Mouse (Mus musculus): ENCODE measurements around the gene Lrrc71. TPM values are rescaled to one million over a fixed set of nuclear protein-coding genes. Genes with fewer than 3 reads are reported as not detected.
A peak's percentile ranks its signal among the peaks of the same experiment; 100 is the strongest.

Lrrc71 gene
- total RNA-seq (2021), result 1 to 10 TPM in 1 of 2 experiments, under 1 TPM in 1; 0.91 to 1.9 TPM
- long read RNA-seq, experiment 1, partial matches to known transcripts, result 0 of 1 reads
- long read RNA-seq, experiment 1, other reads (novel, unspliced or antisense), result 1 of 1 reads
- long read RNA-seq, experiment 2, partial matches to known transcripts, result 0 of 1 reads
- long read RNA-seq, experiment 2, other reads (novel, unspliced or antisense), result 1 of 1 reads

DNA sequence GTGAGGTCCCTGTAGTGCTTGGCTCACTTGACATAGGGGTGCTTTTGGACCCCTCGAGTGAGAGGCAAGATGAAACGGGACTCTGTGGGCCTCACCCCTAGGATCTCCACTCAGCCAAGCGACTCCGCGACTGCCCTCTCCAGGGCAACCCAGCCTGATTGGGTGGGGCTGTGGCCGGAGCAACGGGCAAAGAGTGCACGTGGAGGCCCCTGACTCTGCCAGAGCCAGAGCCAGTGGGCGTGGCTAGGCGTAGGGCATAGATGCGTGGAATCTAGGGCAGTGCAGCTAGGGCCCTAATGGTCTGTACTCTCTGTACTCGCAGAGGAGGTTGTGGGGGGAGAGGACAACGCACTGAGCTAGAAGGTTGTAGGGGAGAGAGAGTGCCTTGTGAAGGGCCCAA lies at the start of gene Lrrc71:
Lrrc71 (minus strand) TSS at position 195 of the 400 bp plus-strand sequence.
- DNase-seq (ENCODE audit: low spot score in 2 of 2), result no peak
- H3K4me3 ChIP-seq, result no peak within 1 kb of the TSS
- no peak for TF ChIP-seq CTCF (conservative IDR thresholded peaks at IDR 0.05)
- no peak within 1 kb of the TSS for H3K27ac ChIP-seq

DNA sequence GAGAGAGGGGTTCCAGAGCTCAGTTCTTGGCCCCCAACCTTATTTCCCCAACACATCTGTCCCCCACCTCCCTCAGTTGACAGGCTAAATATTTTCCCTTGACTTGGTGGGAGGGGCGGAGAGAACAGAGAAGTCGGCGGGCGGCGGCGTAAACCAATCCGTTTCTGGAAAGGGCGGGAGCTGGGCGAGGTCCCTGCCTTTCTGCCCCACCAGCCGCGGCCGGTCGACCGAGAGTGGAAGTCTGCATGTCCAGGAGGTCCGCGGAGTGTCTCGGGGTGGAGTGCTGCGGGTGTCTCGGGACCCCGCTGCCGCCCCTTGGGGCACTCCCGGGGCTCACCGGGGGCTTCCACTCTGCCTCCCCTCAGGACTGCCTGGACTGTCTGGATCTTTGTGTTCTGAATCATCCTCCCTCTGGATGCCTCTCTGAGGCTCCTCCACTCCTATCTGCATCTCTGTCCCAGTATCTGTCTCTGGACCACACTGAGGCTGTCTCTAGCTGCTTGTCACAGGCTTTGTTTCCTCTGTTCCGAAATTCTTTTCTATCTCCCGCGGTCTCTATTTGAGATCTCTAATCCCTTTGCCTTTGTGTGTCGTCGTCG lies 48.4 kb upstream of the Lrrc71 start, which contains the start of gene Insrr:
Insrr (plus strand) TSS at position 216 of the 599 bp plus-strand sequence.
- no peak for DNase-seq (ENCODE audit: low spot score in 2 of 2)
- Histone ChIP-seq H3K4me3 (peak within 1 kb of the TSS; percentile 18; the same call in 1 of the 2 replicates), H3K27ac (no peak within 1 kb of the TSS)
- TF ChIP-seq CTCF (conservative IDR thresholded peaks at IDR 0.05), result no peak

GRCm38 (mm10) chr3:87795336-87796277 lies 47.2 kb upstream of the Lrrc71 start:
- Histone ChIP-seq H3K27ac (no peak overlapping the region), H3K4me3 (0 out of 2 replicates have a peak overlapping the region, but pooled peaks have one; percentile 18)
- peak in 1 of 2 experiments; percentile 60 for DNase-seq (ENCODE audit: low spot score in 2 of 2)
- peak; percentile 88 for TF ChIP-seq CTCF (conservative IDR thresholded peaks at IDR 0.05)

DNA sequence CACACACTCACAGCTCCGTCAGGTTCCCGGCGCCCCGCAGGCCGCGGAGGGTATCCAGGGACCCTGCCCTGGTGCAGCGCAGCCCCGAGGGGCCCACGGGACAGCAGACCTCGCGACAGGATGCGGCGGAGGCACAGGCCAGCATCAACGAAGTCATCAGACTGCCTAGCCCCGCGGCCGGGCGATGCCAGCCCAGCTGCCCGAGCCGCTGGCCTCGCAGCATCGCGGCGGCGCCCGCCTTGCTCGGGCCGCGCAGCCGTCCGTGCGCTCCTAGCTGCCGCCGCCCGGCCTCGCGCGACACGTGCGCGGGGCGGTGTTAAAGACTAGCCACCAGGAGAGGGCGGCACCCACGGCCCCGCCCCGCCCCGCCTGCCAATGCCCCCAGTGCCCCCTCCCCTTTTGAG lies 46.5 kb upstream of the Lrrc71 start, which contains the start of gene Ntrk1:
Ntrk1 (minus strand) TSS at position 241 of the 404 bp plus-strand sequence.
- Histone ChIP-seq H3K27ac (no peak within 1 kb of the TSS), H3K4me3 (0 out of 2 replicates have a peak within 1 kb of the TSS, but pooled peaks have one; percentile 18)
- no peak for TF ChIP-seq CTCF (conservative IDR thresholded peaks at IDR 0.05)
- DNase-seq (ENCODE audit: low spot score in 2 of 2), result no peak

DNA sequence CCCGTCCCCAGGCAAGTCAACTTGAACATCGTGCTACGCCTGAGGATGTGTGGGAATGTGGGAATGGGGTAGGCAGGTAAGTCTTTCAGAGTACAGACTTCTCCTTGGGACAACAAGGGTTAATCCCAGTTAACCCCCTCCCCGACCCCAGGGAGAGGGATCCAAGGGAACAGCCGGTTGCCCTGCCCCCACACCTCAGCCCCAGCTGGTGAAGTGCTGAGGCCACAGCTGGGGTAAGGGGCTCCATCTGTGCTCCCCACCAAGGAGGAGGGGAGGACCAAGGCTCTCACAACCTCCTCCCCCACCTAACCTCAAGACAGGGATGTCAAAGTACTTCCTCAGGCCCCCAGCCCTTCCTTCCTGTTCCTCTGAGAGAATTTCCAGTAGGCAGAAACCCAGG lies 41.3 kb upstream of the Lrrc71 start:
- H3K27ac ChIP-seq, result no peak overlapping the region
- H3K4me3 ChIP-seq, result no peak overlapping the region
- DNase-seq (ENCODE audit: low spot score in 2 of 2), result no peak
- TF ChIP-seq CTCF (conservative IDR thresholded peaks at IDR 0.05), result no peak

DNA sequence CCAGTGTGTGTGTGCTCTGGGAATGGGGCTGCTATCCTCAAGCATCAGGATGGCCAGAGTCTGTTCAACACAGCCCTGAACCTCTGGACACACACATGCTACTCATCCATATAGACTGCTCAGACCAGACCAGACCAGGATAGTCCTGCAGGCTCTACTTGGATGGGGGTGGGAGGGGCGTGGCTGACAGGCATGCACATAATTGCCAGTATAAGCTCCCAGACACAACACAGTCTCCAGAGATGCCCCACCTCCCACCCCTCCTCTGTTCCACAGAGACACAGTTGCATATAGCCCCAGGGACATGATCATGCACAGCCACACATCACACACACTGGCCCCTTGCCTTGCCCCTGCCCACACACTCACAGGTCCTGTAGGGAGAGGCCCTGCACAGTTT lies 40.8 kb upstream of the Lrrc71 start:
- no peak overlapping the region for H3K27ac ChIP-seq
- no peak for DNase-seq (ENCODE audit: low spot score in 2 of 2)
- TF ChIP-seq CTCF (conservative IDR thresholded peaks at IDR 0.05), result no peak
- H3K4me3 ChIP-seq, result no peak overlapping the region

GRCm38 (mm10) chr3:87785626-87786214 lies 37.3 kb upstream of the Lrrc71 start:
- no peak for DNase-seq (ENCODE audit: low spot score in 2 of 2)
- no peak for TF ChIP-seq CTCF (conservative IDR thresholded peaks at IDR 0.05)
- Histone ChIP-seq H3K27ac (no peak overlapping the region), H3K4me3 (no peak overlapping the region)

DNA sequence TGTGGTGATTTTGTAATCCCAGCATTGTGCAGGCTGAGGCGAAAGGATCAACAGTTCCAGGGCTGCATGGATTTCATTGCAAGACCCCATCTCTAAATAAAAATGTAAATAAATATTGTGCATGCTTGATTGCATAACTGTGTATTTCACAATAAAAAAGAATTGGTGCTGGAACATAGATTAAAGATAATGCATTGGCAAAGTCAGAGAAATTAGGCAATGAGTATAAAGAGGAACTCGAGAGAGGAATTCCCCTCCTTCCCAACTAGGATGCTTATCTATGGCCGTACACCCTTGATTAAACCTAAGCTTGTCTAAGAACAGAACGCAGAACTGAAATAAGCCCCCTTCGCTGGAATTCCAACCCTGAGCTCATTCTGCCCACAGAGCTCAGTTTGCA lies 36.7 kb upstream of the Lrrc71 start:
- Histone ChIP-seq H3K4me3 (no peak overlapping the region), H3K27ac (no peak overlapping the region)
- DNase-seq (ENCODE audit: low spot score in 2 of 2), result no peak
- no peak for TF ChIP-seq CTCF (conservative IDR thresholded peaks at IDR 0.05)

- no peak for DNase-seq (ENCODE audit: low spot score in 2 of 2)
- no peak for TF ChIP-seq CTCF (conservative IDR thresholded peaks at IDR 0.05)
Measured at GRCm38 (mm10) chr3:87783282-87784023, 35.0 kb upstream of the Lrrc71 start.

GRCm38 (mm10) chr3:87779086-87779485 lies 30.7 kb upstream of the Lrrc71 start:
- Histone ChIP-seq H3K27ac (no peak overlapping the region), H3K4me3 (no peak overlapping the region)
- TF ChIP-seq CTCF (conservative IDR thresholded peaks at IDR 0.05), result no peak
- DNase-seq (ENCODE audit: low spot score in 2 of 2), result no peak

More at GRCm38 (mm10) chr3:87783282-87784023, 35.0 kb upstream of the Lrrc71 start:
- no peak overlapping the region for H3K27ac ChIP-seq
- H3K4me3 ChIP-seq, result no peak overlapping the region

DNA sequence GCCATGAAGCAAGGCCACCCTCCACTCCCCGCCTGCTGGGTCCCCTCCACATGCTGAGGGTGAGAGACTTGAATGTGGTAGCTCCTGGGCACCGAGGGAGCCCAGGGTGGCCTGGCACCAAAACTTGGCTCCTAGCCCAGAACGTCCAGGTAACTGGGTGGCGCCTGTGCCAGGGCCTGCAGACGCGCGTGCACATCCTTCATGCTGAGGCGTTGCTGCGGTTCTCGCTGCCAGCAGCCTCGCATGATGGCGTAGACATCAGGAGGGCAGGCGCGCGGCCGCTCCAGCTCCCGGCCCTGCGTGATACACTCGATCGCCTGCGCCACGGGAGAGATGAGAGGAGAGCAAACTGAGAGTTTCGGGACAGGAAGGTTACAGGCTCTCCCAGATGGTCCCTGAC lies 29.9 kb upstream of the Lrrc71 start:
- DNase-seq (ENCODE audit: low spot score in 2 of 2), result no peak
- no peak for TF ChIP-seq CTCF (conservative IDR thresholded peaks at IDR 0.05)
- Histone ChIP-seq H3K27ac (no peak overlapping the region), H3K4me3 (0 out of 2 replicates have a peak overlapping the region, but pooled peaks have one; percentile 20)

DNA sequence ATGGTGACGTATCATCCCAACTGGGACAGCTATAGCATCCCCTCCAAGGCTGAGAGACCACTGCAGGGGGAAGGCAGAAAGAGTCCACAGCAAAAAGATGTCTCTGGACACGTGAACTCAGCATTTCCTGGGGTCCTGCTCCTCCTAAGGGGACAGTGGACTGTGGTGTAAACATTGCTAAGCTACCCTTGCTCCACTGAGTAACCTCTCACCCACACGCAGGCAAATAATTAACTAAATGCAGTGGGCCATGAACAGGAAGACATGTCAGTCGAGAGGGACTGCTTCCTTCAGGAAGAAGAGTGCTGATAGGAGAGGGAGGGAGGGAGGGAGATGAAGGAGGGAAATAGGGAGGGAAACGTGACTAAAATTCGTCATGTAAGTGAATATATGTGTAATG lies 22.7 kb upstream of the Lrrc71 start:
- H3K27ac ChIP-seq, result no peak overlapping the region
- no peak for TF ChIP-seq CTCF (conservative IDR thresholded peaks at IDR 0.05)

More for the DNA sequence above, 22.7 kb upstream of the Lrrc71 start:
- no peak overlapping the region for H3K4me3 ChIP-seq
- DNase-seq (ENCODE audit: low spot score in 2 of 2), result no peak
